Mouse (Mus musculus) embryonic facial prominence, embryonic 13.5 days (tissue): ENCODE data around the gene Fank1. TPM values are rescaled to one million over a fixed set of nuclear protein-coding genes. Genes with fewer than 3 reads are reported as not detected.
A peak's percentile ranks its signal among the peaks of the same experiment; 100 is the strongest.

Experiments
- ATAC-seq: fragments of 200-750 bp; cut with Nextera tagmentation; 2 replicates; pipeline ENCODE4 v1.8.0; 2017; ENCODE audit warnings: low read depth; ENCODE audit not compliant: insufficient number of reproducible peaks, insufficient read depth, low FRiP score, low TSS enrichment
- H3K27ac ChIP-seq: fragments of 300-500 bp; sonication (generic); 2 replicates; pipeline ENCODE4 v1.5.1; 2015; ENCODE audit warnings: moderate library complexity, mild to moderate bottlenecking, inconsistent platforms
- H3K27me3 ChIP-seq: fragments of 300-500 bp; sonication (generic); 2 replicates; pipeline ENCODE4 v1.6.1; 2015; ENCODE audit warnings: mild to moderate bottlenecking, inconsistent platforms
- H3K36me3 ChIP-seq: fragments of 300-500 bp; sonication (generic); 2 replicates; pipeline ENCODE4 v1.6.1; 2015; ENCODE audit warnings: mild to moderate bottlenecking, inconsistent platforms
- H3K4me1 ChIP-seq: fragments of 300-500 bp; sonication (generic); 2 replicates; pipeline ENCODE4 v1.6.1; 2015; ENCODE audit warnings: inconsistent platforms
- H3K4me2 ChIP-seq: fragments of 300-500 bp; sonication (generic); 2 replicates; pipeline ENCODE4 v1.6.1; 2015; ENCODE audit warnings: moderate library complexity, mild to moderate bottlenecking, inconsistent platforms
- H3K4me3 ChIP-seq: fragments of 300-500 bp; sonication (generic); 2 replicates; pipeline ENCODE4 v1.5.1; 2015; ENCODE audit warnings: mild to moderate bottlenecking, inconsistent platforms
- H3K9ac ChIP-seq: fragments of 300-500 bp; sonication (generic); 2 replicates; pipeline ENCODE4 v1.6.1; 2015; ENCODE audit warnings: mild to moderate bottlenecking, inconsistent platforms
- H3K9me3 ChIP-seq: fragments of 300-500 bp; sonication (generic); 2 replicates; pipeline ENCODE4 v1.6.1; 2016; ENCODE audit warnings: inconsistent platforms
- WGBS: fragments of 180-500 bp; shearing (Covaris S2); methylation state at CpG from one replicate; pipeline ENCODE4 v1.1.7; 2015; ENCODE audit warnings: mixed read lengths; 5-methylcytosine and 5-hydroxymethylcytosine counted together
- polyA plus RNA-seq: library from polyadenylated mRNA; unstranded; fragments of >200 nt; fragmentation: Nextera tagmentation; extraction: Ambion mirVana; gene quantifications from 2 replicates; pipeline ENCODE4 v1.2.1, GENCODE M21; 2015

Fank1 gene
- polyA plus RNA-seq, 1 experiment from 2014 or later = 0.20 TPM

DNA sequence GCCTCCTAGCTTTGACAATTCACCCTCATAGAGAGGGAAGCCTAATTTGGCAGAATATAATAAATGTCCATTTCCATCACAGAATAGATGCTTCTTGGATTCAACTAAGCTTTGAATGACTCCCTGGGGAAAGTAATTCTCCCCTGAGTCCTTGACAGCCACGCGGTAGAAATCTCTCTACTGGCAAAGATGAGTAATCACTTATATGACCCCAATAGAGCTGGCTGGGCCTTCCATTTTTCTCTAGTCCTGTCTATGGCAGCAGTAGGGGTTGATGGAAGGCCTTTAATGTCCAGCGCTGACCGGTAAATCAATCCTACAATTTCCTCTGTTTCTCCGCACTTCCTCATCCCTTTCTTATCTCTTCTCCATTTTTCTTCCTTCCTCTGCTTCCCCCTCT is 1.5 kb upstream of the Fank1 start:
- H3K4me1 ChIP-seq = peaks cover 13% of the 10 kb centered on the region
- no peak overlapping the region for H3K27ac ChIP-seq
- no peak overlapping the region for H3K4me3 ChIP-seq
- no peaks in the 10 kb centered on the region for H3K9me3 ChIP-seq
- peak overlapping the region; percentile 76; the same call in 1 of the 2 replicates for H3K4me2 ChIP-seq
- no peaks in the 10 kb centered on the region for H3K36me3 ChIP-seq
- no peak for ATAC-seq
- WGBS = 70% methylated on average over 5 of the region's 5 CpGs
- H3K27me3 ChIP-seq = peaks cover 10% of the 10 kb centered on the region; the same call in 1 of the 2 replicates
- no peak overlapping the region for H3K9ac ChIP-seq

DNA sequence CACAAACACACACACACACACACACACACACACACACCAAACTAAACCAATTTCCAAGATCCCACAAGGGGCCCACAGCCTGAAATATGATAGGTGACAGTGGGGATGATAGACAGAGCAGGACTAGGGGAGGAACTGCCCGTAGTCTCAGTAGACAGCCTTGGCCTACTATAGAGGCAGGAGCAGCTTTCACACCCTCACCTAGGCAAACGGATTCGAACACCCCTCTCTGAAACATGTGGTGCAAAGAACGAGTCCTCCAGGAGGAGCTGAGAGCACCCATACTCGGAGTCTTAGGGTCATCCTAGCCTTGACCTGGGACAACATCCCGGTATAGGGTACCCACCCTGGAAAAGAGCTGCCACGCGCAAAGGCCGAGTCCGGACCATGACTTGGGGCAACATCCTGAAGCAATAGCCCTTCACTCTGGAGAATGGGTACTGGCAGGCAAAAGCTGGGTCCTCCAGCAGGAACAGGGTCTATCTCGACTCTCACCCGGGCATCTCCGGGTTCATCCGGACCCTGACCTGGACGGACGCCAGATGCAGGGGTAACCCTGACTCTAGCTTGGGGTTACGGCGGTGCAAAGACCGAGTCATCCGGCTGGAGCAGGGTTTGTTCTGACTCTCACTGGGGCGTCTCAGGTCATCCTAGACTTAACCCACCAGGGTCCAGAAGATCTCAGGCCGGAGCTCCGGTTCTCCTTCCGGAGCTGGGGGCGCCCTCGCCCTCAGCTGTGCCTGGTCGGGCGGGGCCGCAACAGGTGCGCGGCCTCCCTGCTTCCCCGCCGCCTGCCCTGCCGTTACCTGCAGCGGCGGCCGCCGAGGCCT is 650 bp upstream of the Fank1 start:
- ATAC-seq = peak; percentile 35; the same call in 1 of the 2 replicates
- H3K4me2 ChIP-seq = peak overlapping the region; percentile 76
- H3K36me3 ChIP-seq = no peaks in the 10 kb centered on the region
- WGBS = 4% methylated on average over 38 of the region's 38 CpGs
- H3K27ac ChIP-seq = no peak overlapping the region
- peak overlapping the region; percentile 79 for H3K4me3 ChIP-seq
- H3K9ac ChIP-seq = peak overlapping the region; percentile 78
- H3K27me3 ChIP-seq = peaks cover 10% of the 10 kb centered on the region; the same call in 1 of the 2 replicates
- H3K9me3 ChIP-seq = no peaks in the 10 kb centered on the region
- H3K4me1 ChIP-seq = peaks cover 13% of the 10 kb centered on the region

DNA sequence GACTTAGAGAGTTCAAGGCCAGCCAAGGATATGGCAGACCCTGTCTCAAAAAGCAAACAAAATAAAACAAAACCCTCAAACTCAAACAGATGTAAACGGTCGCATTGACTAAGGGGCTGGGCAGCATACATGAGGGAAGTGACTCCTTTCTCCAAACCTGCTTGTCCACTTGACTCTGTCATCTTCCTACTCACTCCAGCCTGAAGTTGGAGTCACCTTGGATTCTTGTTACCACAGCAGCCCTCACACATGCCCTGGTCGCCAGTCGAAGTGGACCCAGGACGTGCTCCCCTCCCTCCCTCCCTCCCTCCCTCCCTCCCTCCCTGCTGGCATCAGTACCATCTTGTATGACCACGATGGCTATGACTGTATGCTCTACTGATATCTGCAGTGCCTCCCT is 4.9 kb downstream of the Fank1 start:
- H3K27me3 ChIP-seq = peaks cover 3% of the 10 kb centered on the region; the same call in 1 of the 2 replicates
- no peaks in the 10 kb centered on the region for H3K9me3 ChIP-seq
- no peak for ATAC-seq
- 0 out of 2 replicates have a peak, but pooled peaks cover 4% of the 10 kb centered on the region for H3K4me1 ChIP-seq
- 72% methylated on average over 6 of the region's 6 CpGs for WGBS
- no peak overlapping the region for H3K4me2 ChIP-seq
- no peak overlapping the region for H3K27ac ChIP-seq
- no peak overlapping the region for H3K9ac ChIP-seq
- H3K36me3 ChIP-seq = no peaks in the 10 kb centered on the region
- H3K4me3 ChIP-seq = no peak overlapping the region

DNA sequence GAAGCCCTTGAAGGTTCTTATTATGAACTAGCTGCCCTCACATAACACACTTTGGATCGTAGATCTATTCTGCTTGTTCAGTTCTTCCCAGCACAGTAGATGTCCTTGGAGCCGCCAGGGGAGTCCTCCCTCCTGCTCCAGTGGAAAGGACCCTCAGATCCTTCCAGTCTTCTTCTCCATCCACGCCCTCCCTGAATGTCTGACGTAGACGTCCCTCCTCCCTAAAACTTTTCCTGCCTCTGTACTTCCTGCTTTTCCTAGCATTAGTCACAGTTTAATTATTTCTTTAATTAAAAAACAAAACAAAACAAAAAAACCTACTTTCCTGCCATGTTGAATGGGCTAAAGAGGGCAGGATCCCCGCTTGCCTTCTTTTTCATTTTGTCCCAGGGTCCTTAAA is 5.3 kb downstream of the Fank1 start:
- Histone ChIP-seq H3K36me3 (no peaks in the 10 kb centered on the region), H3K27me3 (peaks cover 3% of the 10 kb centered on the region; the same call in 1 of the 2 replicates), H3K27ac (no peak overlapping the region), H3K9me3 (no peaks in the 10 kb centered on the region), H3K4me2 (no peak overlapping the region), H3K9ac (no peak overlapping the region), H3K4me1 (0 out of 2 replicates have a peak, but pooled peaks cover under 1% of the 10 kb centered on the region), H3K4me3 (no peak overlapping the region)
- no peak for ATAC-seq
- WGBS = 59% methylated on average over 6 of the region's 6 CpGs

DNA sequence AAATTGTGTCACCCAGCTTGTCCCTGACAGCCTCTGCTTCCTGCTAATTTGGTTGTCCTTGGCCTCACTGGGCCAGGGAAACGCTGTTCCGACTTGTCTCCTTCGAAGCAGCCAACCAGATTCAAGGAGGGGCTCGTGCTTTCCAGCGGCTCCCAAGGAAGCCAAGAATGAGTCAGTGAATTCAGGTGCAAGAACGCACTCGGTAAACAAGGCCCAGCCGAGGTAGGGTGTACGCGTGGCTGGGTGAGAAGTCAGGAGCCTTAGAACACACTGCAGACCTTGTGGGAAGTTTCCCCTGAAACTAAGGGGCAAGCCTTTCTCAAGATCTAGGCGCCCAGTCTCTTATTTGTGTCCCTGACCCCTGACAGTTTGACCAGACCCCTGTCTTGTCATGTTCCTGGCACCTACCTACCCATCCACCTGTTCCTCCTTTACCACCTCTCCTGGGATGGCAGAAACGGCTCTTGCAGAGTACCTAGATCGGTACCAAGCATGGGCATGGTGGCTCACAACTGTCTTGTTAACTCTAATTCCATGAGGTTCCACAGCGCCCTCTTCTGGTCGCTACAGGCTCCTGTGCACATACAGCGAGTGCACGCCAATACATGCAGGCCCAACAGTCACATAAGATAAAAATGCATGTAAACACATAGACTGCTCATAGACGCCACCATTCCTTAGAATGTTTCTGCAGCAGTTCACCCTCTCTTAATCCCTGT is 6.2 kb downstream of the Fank1 start, which contains the start of gene Dhx32:
Gene Dhx32, minus strand, starts transcription at position 10 of the 719 bp plus-strand sequence.
- no peaks in the 10 kb centered on the region for H3K4me1 ChIP-seq
- no peaks in the 10 kb centered on the region for H3K27me3 ChIP-seq
- H3K36me3 ChIP-seq = no peaks in the 10 kb centered on the region
- H3K9me3 ChIP-seq = no peaks in the 10 kb centered on the region
- H3K27ac ChIP-seq = no peak within 1 kb of the TSS
- no peak within 1 kb of the TSS for H3K9ac ChIP-seq
- H3K4me2 ChIP-seq = no peak within 1 kb of the TSS
- WGBS = 19% methylated on average over 18 of the region's 18 CpGs
- no peak for ATAC-seq
- H3K4me3 ChIP-seq = no peak within 1 kb of the TSS

DNA sequence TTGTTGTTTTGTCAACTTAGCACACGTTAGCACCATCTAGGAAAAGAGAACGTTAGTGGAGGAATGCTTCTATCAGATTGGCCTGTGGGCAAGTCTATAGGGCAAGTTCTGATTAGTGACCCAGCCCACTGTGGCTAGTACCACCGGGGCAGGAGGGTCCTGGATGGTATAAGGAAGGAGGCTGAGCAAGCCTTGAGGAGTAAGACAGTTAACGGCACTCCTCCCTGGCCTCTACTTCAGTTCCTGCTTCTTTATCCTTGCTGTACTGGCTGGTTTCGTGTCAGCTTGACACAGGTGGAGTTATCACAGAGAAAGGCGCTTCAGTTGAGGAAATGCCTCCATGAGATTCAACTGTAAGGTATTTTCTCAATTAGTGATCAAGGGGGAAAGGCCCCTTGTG is 10.9 kb downstream of the Fank1 start:
- 77% methylated on average over 6 of the region's 6 CpGs for WGBS
- Histone ChIP-seq H3K9ac (no peak overlapping the region), H3K36me3 (no peaks in the 10 kb centered on the region), H3K27me3 (no peaks in the 10 kb centered on the region), H3K27ac (no peak overlapping the region), H3K4me2 (no peak overlapping the region), H3K4me1 (no peaks in the 10 kb centered on the region), H3K4me3 (no peak overlapping the region), H3K9me3 (no peaks in the 10 kb centered on the region)
- no peak for ATAC-seq

DNA sequence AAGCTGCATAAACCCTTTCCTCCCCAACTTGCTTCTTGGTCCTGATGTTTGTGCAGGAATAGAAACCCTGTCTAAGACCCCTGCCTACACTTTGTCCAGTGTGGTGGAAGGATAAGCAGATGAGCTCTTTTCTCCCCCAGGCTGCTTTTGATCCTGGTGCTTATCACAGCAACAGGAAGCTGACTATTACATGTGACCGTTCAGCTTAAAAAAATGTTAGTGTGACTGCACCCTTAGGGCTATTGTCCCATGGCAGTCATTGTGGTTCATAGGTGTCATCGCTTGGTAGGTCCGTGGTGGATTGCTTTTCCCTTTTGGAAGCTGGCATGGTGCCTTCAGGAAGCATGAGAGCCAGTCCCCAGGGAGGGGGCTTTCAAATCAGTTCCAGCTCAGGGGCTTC is 11.5 kb downstream of the Fank1 start:
- Histone ChIP-seq H3K9ac (no peak overlapping the region), H3K27ac (no peak overlapping the region), H3K4me1 (no peaks in the 10 kb centered on the region), H3K4me2 (no peak overlapping the region), H3K9me3 (no peaks in the 10 kb centered on the region), H3K4me3 (no peak overlapping the region), H3K27me3 (no peaks in the 10 kb centered on the region), H3K36me3 (no peaks in the 10 kb centered on the region)
- 53% methylated on average over 3 of the region's 3 CpGs for WGBS
- ATAC-seq = no peak

DNA sequence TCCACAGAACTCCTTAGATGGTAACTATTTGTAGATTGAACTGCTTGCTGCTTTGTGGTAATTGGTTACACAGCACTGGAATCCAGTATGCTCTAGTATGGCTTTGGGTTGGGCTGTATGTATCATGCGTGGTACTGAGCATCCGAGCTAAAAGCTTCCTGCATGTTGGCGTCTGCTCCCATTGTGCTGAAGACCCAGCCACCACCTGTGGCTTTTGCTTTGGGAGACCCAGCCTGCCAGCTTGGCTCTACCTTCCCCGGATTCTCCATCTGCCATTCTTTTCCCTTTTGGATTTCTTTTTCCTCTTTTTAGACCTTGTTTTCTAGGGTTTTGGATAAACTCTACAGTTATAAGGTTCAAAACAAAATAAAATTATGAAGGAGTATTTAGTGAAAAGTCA is 13.5 kb downstream of the Fank1 start:
- no peak overlapping the region for H3K4me3 ChIP-seq
- 84% methylated on average over 4 of the region's 4 CpGs for WGBS
- no peak overlapping the region for H3K4me2 ChIP-seq
- ATAC-seq = no peak
- H3K4me1 ChIP-seq = 0 out of 2 replicates have a peak, but pooled peaks cover 8% of the 10 kb centered on the region
- no peaks in the 10 kb centered on the region for H3K9me3 ChIP-seq
- H3K9ac ChIP-seq = no peak overlapping the region
- no peaks in the 10 kb centered on the region for H3K27me3 ChIP-seq
- H3K27ac ChIP-seq = no peak overlapping the region
- no peaks in the 10 kb centered on the region for H3K36me3 ChIP-seq

DNA sequence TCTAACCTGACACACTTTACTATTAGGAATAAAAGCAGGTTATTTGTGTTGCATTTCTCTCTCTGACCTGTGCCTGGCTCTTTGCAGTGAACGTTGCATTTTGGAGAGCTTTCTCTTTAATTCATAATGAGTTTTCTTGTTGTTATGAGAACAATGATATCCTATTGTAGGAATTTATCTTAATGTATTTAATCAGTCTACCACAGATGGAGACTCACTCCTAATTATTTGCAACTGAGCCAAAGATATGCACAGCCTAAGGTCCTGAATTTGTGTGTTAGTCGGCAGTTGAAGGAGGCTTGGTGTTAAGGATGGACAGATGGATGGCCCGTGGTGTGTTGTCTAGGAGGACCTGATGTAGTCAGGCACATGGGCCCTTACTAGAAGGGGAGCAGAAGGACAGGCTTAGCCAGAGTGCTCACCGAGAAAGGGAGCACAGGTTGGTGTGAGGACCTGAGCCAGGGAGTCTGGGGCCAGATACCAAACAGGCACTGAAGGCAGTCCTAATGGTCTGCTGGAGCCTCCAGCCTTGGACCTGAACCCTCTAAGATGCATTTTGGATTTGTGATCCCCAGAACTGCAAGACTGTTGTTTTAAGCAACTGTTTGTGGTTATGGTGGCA is 14.1 kb downstream of the Fank1 start:
- no peaks in the 10 kb centered on the region for H3K27me3 ChIP-seq
- no peak overlapping the region for H3K4me3 ChIP-seq
- no peaks in the 10 kb centered on the region for H3K9me3 ChIP-seq
- no peak for ATAC-seq
- H3K4me2 ChIP-seq = no peak overlapping the region
- no peaks in the 10 kb centered on the region for H3K36me3 ChIP-seq
- 0 out of 2 replicates have a peak, but pooled peaks cover 8% of the 10 kb centered on the region for H3K4me1 ChIP-seq
- WGBS = 86% methylated on average over 4 of the region's 4 CpGs
- no peak overlapping the region for H3K27ac ChIP-seq
- no peak overlapping the region for H3K9ac ChIP-seq

DNA sequence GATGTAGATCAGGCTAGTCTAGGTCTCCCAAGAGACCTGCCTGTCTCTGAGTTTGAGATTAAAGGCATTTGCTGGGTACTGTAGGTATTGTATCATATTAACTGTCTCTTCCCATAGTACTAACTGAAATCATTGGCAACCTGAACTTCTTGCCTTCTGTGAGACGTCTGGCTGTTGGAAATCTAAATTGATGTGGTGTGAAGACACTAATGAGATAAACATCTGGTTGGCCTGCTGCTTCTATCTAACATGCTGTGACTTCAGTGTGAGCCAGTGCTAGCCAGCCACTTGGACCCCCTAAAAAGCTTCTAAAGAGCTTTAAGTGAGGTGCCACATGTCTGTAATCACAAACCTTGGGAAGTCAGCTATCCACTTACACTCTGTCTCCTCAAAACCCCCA is 16.1 kb downstream of the Fank1 start:
- Histone ChIP-seq H3K27me3 (no peaks in the 10 kb centered on the region), H3K9me3 (no peaks in the 10 kb centered on the region), H3K4me1 (0 out of 2 replicates have a peak, but pooled peaks cover 8% of the 10 kb centered on the region), H3K36me3 (no peaks in the 10 kb centered on the region), H3K9ac (no peak overlapping the region), H3K4me2 (no peak overlapping the region), H3K4me3 (no peak overlapping the region), H3K27ac (no peak overlapping the region)
- ATAC-seq = no peak
- WGBS = 20% methylated on average over 1 of the region's 1 CpGs

DNA sequence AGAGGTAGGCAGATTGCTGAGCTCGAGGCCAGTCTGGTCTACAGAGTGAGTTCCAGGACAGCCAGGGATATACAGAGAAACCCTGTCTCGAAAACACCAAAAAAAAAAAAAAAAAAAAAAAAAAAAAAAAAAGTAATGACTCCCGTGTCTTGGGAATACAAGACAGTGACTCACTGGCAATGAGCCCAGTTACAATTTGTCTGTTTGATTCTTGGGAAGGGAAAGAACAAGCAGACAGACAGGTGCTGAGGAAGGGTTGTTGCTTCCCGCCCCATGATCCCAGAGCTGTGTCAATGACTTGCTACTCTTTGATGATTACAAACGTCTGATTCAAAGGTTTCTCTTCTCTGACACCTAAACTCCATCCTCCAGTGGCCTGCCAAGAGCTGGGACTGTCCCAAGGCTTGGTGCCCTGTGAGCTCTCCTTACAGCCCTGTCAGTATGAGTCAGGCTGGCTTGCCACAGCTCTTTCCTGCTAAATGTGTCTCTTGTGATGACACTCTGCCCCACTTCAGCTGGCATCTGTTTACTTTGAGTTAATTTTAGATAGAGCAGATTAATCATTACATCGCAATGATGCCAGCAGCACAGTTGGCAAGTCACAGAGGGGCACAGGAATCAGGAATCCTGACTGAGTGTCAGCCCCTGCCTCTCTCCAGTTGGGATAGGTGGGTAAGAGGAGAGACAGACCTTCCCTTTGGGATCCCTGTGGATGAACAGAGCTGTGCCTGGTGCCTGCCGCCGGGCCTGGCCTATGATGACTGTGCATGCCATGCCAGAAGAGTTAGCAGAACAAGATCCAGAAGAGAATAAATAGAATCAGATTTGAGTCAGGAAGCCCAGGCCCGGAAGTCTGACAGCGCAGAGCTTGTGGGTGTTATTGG is 16.8 kb downstream of the Fank1 start:
- ATAC-seq = no peak
- Histone ChIP-seq H3K27ac (no peak overlapping the region), H3K36me3 (no peaks in the 10 kb centered on the region), H3K9me3 (no peaks in the 10 kb centered on the region), H3K4me1 (0 out of 2 replicates have a peak, but pooled peaks cover 8% of the 10 kb centered on the region), H3K9ac (no peak overlapping the region), H3K4me3 (no peak overlapping the region), H3K4me2 (no peak overlapping the region), H3K27me3 (no peaks in the 10 kb centered on the region)
- 58% methylated on average over 10 of the region's 10 CpGs for WGBS
